Mouse (Mus musculus) spleen, postnatal 10 days (tissue): ENCODE measurements around the gene Stxbp4.

Experiments
- DNase-seq, 2 experiments: peaks; one replicate each; pipeline ENCODE4 v3.0.0; 2021 to 2022; ENCODE audit warnings: low spot score in 2 of 2

Gene Stxbp4

GRCm38 (mm10) chr11:90558359-90559047 is 79.4 kb downstream of the Stxbp4 start:
- no peak for DNase-seq

GRCm38 (mm10) chr11:90556517-90556916 is 81.4 kb downstream of the Stxbp4 start:
- DNase-seq = no peak

GRCm38 (mm10) chr11:90553963-90554362 is 83.9 kb downstream of the Stxbp4 start:
- DNase-seq = no peak

- no peak for DNase-seq
Measured at GRCm38 (mm10) chr11:90552303-90553201, 85.3 kb downstream of the Stxbp4 start.

- no peak for DNase-seq
Measured at GRCm38 (mm10) chr11:90548560-90548959, 89.3 kb downstream of the Stxbp4 start.

- no peak for DNase-seq
Measured at GRCm38 (mm10) chr11:90538636-90539263, 99.1 kb downstream of the Stxbp4 start.

GRCm38 (mm10) chr11:90525311-90525710 is 112.6 kb downstream of the Stxbp4 start:
- no peak for DNase-seq

- DNase-seq = no peak
Measured at GRCm38 (mm10) chr11:90521040-90521439, 116.8 kb downstream of the Stxbp4 start.

GRCm38 (mm10) chr11:90517750-90518149 is 120.1 kb downstream of the Stxbp4 start:
- no peak for DNase-seq

GRCm38 (mm10) chr11:90512538-90513219 is 125.2 kb downstream of the Stxbp4 start:
- no peak for DNase-seq

GRCm38 (mm10) chr11:90501846-90502245 is 136.0 kb downstream of the Stxbp4 start:
- DNase-seq = no peak

GRCm38 (mm10) chr11:90499918-90500317 is 138.0 kb downstream of the Stxbp4 start:
- no peak for DNase-seq

- DNase-seq = no peak
Measured at GRCm38 (mm10) chr11:90498461-90498860, 139.4 kb downstream of the Stxbp4 start.

- no peak for DNase-seq
Measured at GRCm38 (mm10) chr11:90494981-90495380, 142.9 kb downstream of the Stxbp4 start.

GRCm38 (mm10) chr11:90492511-90492910 is 145.4 kb downstream of the Stxbp4 start:
- DNase-seq = no peak

- DNase-seq = no peak
Measured at GRCm38 (mm10) chr11:90489166-90489565, 148.7 kb downstream of the Stxbp4 start.

- no peak for DNase-seq
Measured at GRCm38 (mm10) chr11:90487686-90488085, 150.2 kb downstream of the Stxbp4 start.

- DNase-seq = no peak
Measured at GRCm38 (mm10) chr11:90484750-90485637, 152.9 kb downstream of the Stxbp4 start.

GRCm38 (mm10) chr11:90483766-90484165 is 154.1 kb downstream of the Stxbp4 start:
- DNase-seq = no peak

GRCm38 (mm10) chr11:90481828-90482227 is 156.1 kb downstream of the Stxbp4 start:
- no peak for DNase-seq

- no peak for DNase-seq
Measured at GRCm38 (mm10) chr11:90470271-90470670, 167.6 kb downstream of the Stxbp4 start.
